Mouse (Mus musculus) midbrain, postnatal 0 days (tissue): ENCODE results near the gene Exoc3l2. TPM values are rescaled to one million over a fixed set of nuclear protein-coding genes. Genes with fewer than 3 reads are reported as not detected.

Experiments
- ATAC-seq: fragments of 200-750 bp; cut with Nextera tagmentation; 2 replicates; pipeline ENCODE4 v1.8.0; 2017; ENCODE audit warnings: moderate number of reproducible peaks, mild to moderate bottlenecking, moderate TSS enrichment, moderate library complexity; ENCODE audit not compliant: low FRiP score
- DNase-seq: peaks from one replicate; pipeline ENCODE4 v3.0.0-alpha.2; 2015; ENCODE audit warnings: low spot score
- H3K27ac ChIP-seq: fragments of 300-500 bp; sonication (generic); 2 replicates; pipeline ENCODE4 v1.5.1; 2014; ENCODE audit warnings: low read depth, mild to moderate bottlenecking, low read length, mixed read lengths
- H3K27me3 ChIP-seq: fragments of 300-500 bp; sonication (generic); 2 replicates; pipeline ENCODE4 v1.6.1; 2014; ENCODE audit warnings: low read length, control low read depth, mixed read lengths; ENCODE audit not compliant: insufficient read depth
- H3K36me3 ChIP-seq: fragments of 300-500 bp; sonication (generic); 2 replicates; pipeline ENCODE4 v1.6.1; 2014; ENCODE audit warnings: low read length, control low read depth, mixed read lengths; ENCODE audit not compliant: insufficient read depth
- H3K4me1 ChIP-seq: fragments of 300-500 bp; sonication (generic); 2 replicates; pipeline ENCODE4 v1.6.1; 2014; ENCODE audit warnings: mild to moderate bottlenecking, control low read depth, antibody characterized with exemption, low read length, mixed read lengths; ENCODE audit not compliant: insufficient read depth
- H3K4me2 ChIP-seq: fragments of 300-500 bp; sonication (generic); 2 replicates; pipeline ENCODE4 v1.6.1; 2014; ENCODE audit warnings: low read depth, mild to moderate bottlenecking, low read length, mixed read lengths; ENCODE audit not compliant: poor library complexity, severe bottlenecking
- H3K4me3 ChIP-seq: fragments of 300-500 bp; sonication (generic); 2 replicates; pipeline ENCODE4 v1.5.1; 2014; ENCODE audit warnings: low read depth, mild to moderate bottlenecking, low read length, moderate library complexity
- H3K9ac ChIP-seq: fragments of 300-500 bp; sonication (generic); replicated peaks from 2 replicates; pipeline ENCODE4 v1.6.1; 2014; ENCODE audit warnings: mild to moderate bottlenecking, low read length, moderate library complexity, mixed read lengths; ENCODE audit not compliant: poor library complexity, severe bottlenecking
- H3K9me3 ChIP-seq: fragments of 300-500 bp; sonication (generic); 2 replicates; pipeline ENCODE4 v1.6.1; 2016; ENCODE audit warnings: low read length, control low read depth
- CTCF ChIP-seq: IDR thresholded peaks from 2 replicates; pipeline ENCODE4 v1.5.1; 2016; ENCODE audit warnings: antibody characterized with exemption, mild to moderate bottlenecking
- WGBS: fragments of 180-500 bp; shearing (Covaris S2); extraction: QIAGEN DNeasy Blood & Tissue Kit; methylation state at CpG from one replicate; pipeline ENCODE4 v1.1.7; 2014; 5-methylcytosine and 5-hydroxymethylcytosine counted together
- polyA plus RNA-seq: library from polyadenylated mRNA; unstranded; fragments of >200 nt; fragmentation: Nextera tagmentation; extraction: Ambion mirVana; gene quantifications from 2 replicates; pipeline ENCODE4 v1.2.1, GENCODE M21; 2015
- total RNA-seq: library from RNA; depleted of rRNA; stranded (reverse); fragments of >200 nt; gene quantifications from 2 replicates; pipeline ENCODE4 v1.2.3, GENCODE M21; 2014; rRNA removed

The Exoc3l2 gene
- total RNA-seq: 0.28 and 0.49 TPM in 2 replicates
- polyA plus RNA-seq: 1.5 and 1.6 TPM in 2 replicates

- H3K4me1 ChIP-seq: no peaks in the 10 kb centered on the region
- ATAC-seq (no peak), DNase-seq (no peak)
- H3K27ac ChIP-seq: no peak within 1 kb of the TSS
- no peaks in the 10 kb centered on the region for H3K36me3 ChIP-seq
- 20% methylated on average over 6 of the region's 6 CpGs for WGBS
- no peak within 1 kb of the TSS for H3K4me3 ChIP-seq
- no peak within 1 kb of the TSS for H3K9ac ChIP-seq
- H3K4me2 ChIP-seq: no peak within 1 kb of the TSS
- no peak for TF ChIP-seq CTCF
- no peaks in the 10 kb centered on the region for H3K9me3 ChIP-seq
- 0 out of 2 replicates have a peak, but pooled peaks cover 10% of the 10 kb centered on the region for H3K27me3 ChIP-seq
Measured at GRCm38 (mm10) chr7:19462884-19463381, at the start of gene Exoc3l2. TSS of gene Exoc3l2 (plus strand) at chr7:19463331.

GRCm38 (mm10) chr7:19413525-19413924 is 49.6 kb upstream of the Exoc3l2 start:
- H3K4me1 ChIP-seq: no peaks in the 10 kb centered on the region
- 87% methylated on average over 3 of the region's 3 CpGs for WGBS
- no peak for TF ChIP-seq CTCF

GRCm38 (mm10) chr7:19416590-19416989 is 46.5 kb upstream of the Exoc3l2 start:
- Histone ChIP-seq H3K9me3 (no peaks in the 10 kb centered on the region), H3K27ac (no peak overlapping the region), H3K4me3 (no peak overlapping the region), H3K4me2 (no peak overlapping the region), H3K9ac (no peak overlapping the region), H3K4me1 (peaks cover 5% of the 10 kb centered on the region; the same call in 1 of the 2 replicates), H3K27me3 (peaks cover 23% of the 10 kb centered on the region), H3K36me3 (no peaks in the 10 kb centered on the region)
- ATAC-seq: no peak
- TF ChIP-seq CTCF: no peak
- WGBS: 83% methylated on average over 15 of the region's 15 CpGs
- no peak for DNase-seq

More at GRCm38 (mm10) chr7:19413525-19413924, 49.6 kb upstream of the Exoc3l2 start:
- ATAC-seq (no peak), DNase-seq (no peak)
- Histone ChIP-seq H3K4me2 (no peak overlapping the region), H3K27me3 (peaks cover 6% of the 10 kb centered on the region; the same call in 1 of the 2 replicates), H3K36me3 (no peaks in the 10 kb centered on the region), H3K9me3 (no peaks in the 10 kb centered on the region), H3K27ac (no peak overlapping the region), H3K9ac (no peak overlapping the region), H3K4me3 (no peak overlapping the region)

- no peak for DNase-seq
- no peak for ATAC-seq
- no peak overlapping the region for H3K9ac ChIP-seq
- H3K4me2 ChIP-seq: peak overlapping the region; percentile 24; the same call in 1 of the 2 replicates
- 0 out of 2 replicates have a peak overlapping the region, but pooled peaks have one; percentile 5 for H3K4me3 ChIP-seq
- H3K36me3 ChIP-seq: peaks cover 4% of the 10 kb centered on the region
- no peak overlapping the region for H3K27ac ChIP-seq
- peaks cover 5% of the 10 kb centered on the region; the same call in 1 of the 2 replicates for H3K4me1 ChIP-seq
- 9% methylated on average over 28 of the region's 28 CpGs for WGBS
- TF ChIP-seq CTCF: no peak
- no peaks in the 10 kb centered on the region for H3K9me3 ChIP-seq
- H3K27me3 ChIP-seq: peaks cover 23% of the 10 kb centered on the region
Measured at GRCm38 (mm10) chr7:19420121-19420520, 43.0 kb upstream of the Exoc3l2 start.

- Histone ChIP-seq H3K4me2 (peak overlapping the region; percentile 76), H3K27ac (no peak overlapping the region), H3K4me3 (peak overlapping the region; percentile 39), H3K9ac (peak overlapping the region; percentile 39), H3K4me1 (peaks cover 5% of the 10 kb centered on the region; the same call in 1 of the 2 replicates), H3K36me3 (peaks cover 13% of the 10 kb centered on the region), H3K9me3 (no peaks in the 10 kb centered on the region), H3K27me3 (peaks cover 23% of the 10 kb centered on the region)
- WGBS: 12% methylated on average over 43 of the region's 43 CpGs
- ATAC-seq: peak; percentile 93
- DNase-seq: peak; percentile 94
- no peak for TF ChIP-seq CTCF
Measured at GRCm38 (mm10) chr7:19420821-19421636, 42.1 kb upstream of the Exoc3l2 start.

GRCm38 (mm10) chr7:19423083-19423482 is 40.0 kb upstream of the Exoc3l2 start:
- no peak overlapping the region for H3K4me3 ChIP-seq
- 95% methylated on average over 3 of the region's 3 CpGs for WGBS
- no peak overlapping the region for H3K9ac ChIP-seq
- TF ChIP-seq CTCF: no peak
- peaks cover 17% of the 10 kb centered on the region for H3K27me3 ChIP-seq
- peaks cover 28% of the 10 kb centered on the region for H3K36me3 ChIP-seq
- peaks cover 5% of the 10 kb centered on the region; the same call in 1 of the 2 replicates for H3K4me1 ChIP-seq
- ATAC-seq (no peak), DNase-seq (no peak)
- H3K4me2 ChIP-seq: no peak overlapping the region
- H3K27ac ChIP-seq: no peak overlapping the region
- H3K9me3 ChIP-seq: no peaks in the 10 kb centered on the region
